ENCODE assay signal across 8 mouse cellular contexts in genomic region chr3:15999479-15999878, GRCm38 (mm10). TPM values are rescaled to one million over a fixed set of nuclear protein-coding genes. Genes with fewer than 3 reads are reported as not detected.
A peak's percentile ranks its signal among the peaks of the same experiment; 100 is the strongest.
ATAC-seq lines count a peak whose summit lies in the region.
"Had no signal": no experiment of that assay in that cellular context is flagged by ENCODE, and none has a peak within 500 bp of the region (broad histone marks: within the 10 kb centered on the region; RNA-seq: fewer than 3 reads in every experiment).

No protein-coding gene starts in this region.

- peak; percentile 59 for ATAC-seq in granulocyte monocyte progenitor cell, adult 5-6 weeks (replicated peaks; ENCODE audit: poor library complexity, severe bottlenecking)
- ATAC-seq in megakaryocyte, adult 5-6 weeks (ENCODE audit: poor library complexity, severe bottlenecking), result peak; percentile 62
- ATAC-seq in neutrophil, adult 5-6 weeks (ENCODE audit: extremely low read depth, insufficient number of reproducible peaks, low FRiP score, poor library complexity, severe bottlenecking), result peak; percentile 55; the same call in 1 of the 2 replicates

RNA-seq across cellular contexts. Expression of gene Gm5150, which starts 6.8 kb away (rescaled TPM):
- not detected in 2 replicates for total RNA-seq in granulocyte monocyte progenitor cell, adult 5-6 weeks (2014; fragmentation: Nextera tagmentation)
- total RNA-seq in granulocyte monocyte progenitor cell, adult 5-6 weeks (2017), result not detected in 2 replicates
- 30.3 and 43.3 TPM in 2 replicates for total RNA-seq in megakaryocyte, adult 5-6 weeks (2015)
- 24.4 and 24.6 TPM in 2 replicates for total RNA-seq in megakaryocyte, adult 5-6 weeks (2017)
- total RNA-seq in neutrophil, adult 5-6 weeks (2017), result 149 TPM in 2 replicates
- total RNA-seq: adrenal gland, postnatal 14 days; CH12.LX; ES-E14; G1E; MEL had no signal

Comparison
In these comparisons a context has a peak if more than half of its experiments do, and no peak if none do; other contexts are left out.
1. RNA of gene Gm5150, which starts 6.8 kb away (total RNA-seq): 149 TPM in neutrophil, adult 5-6 weeks and 24.4 to 43.3 TPM in megakaryocyte, adult 5-6 weeks; not detected in granulocyte monocyte progenitor cell, adult 5-6 weeks; every median in the first group is over 10 times any median in the second.
2. Peak in every context shown above with its lines, with median percentiles within 50 percentile points of each other: ATAC-seq.